Mouse (Mus musculus) megakaryocyte-erythroid progenitor cell, adult 5-6 weeks (primary cell): ENCODE data around the gene BC028528. TPM values are rescaled to one million over a fixed set of nuclear protein-coding genes. Genes with fewer than 3 reads are reported as not detected.

Experiments
- ATAC-seq: replicated peaks from 2 replicates; pipeline ENCODE4 v1.8.0; 2016; ENCODE audit warnings: mild to moderate bottlenecking, inconsistent platforms; ENCODE audit not compliant: severe bottlenecking, poor library complexity, low FRiP score, low TSS enrichment
- total RNA-seq, 2 experiments: library from RNA; stranded (forward) in 1 of 2; stranded (reverse) in 1 of 2; fragments of 200-1000, 215-1000 nt in 1 of 2; fragments of >200 nt in 1 of 2; fragmentation: Nextera tagmentation in 1 of 2; gene quantifications; 2 replicates each; pipeline ENCODE4 v1.2.3; 2014 to 2017

The BC028528 gene
- total RNA-seq, 2 experiments from 2014 or later: 2.1 to 2.3 TPM

- no peak for ATAC-seq
Observed at GRCm38 (mm10) chr3:95850611-95851010, 41.2 kb downstream of the BC028528 start.

GRCm38 (mm10) chr3:95842503-95843214 is 49.1 kb downstream of the BC028528 start:
- no peak for ATAC-seq

- ATAC-seq: peak; percentile 59
Observed at GRCm38 (mm10) chr3:95839250-95839649, 52.6 kb downstream of the BC028528 start.

Other genes with a start within 250 kb of the BC028528 start
- gene Mcl1, start 233.2 kb downstream of the BC028528 start, total RNA-seq (2014; fragmentation: Nextera tagmentation): 76.0 and 78.6 TPM in 2 replicates
- 107 and 132 TPM in 2 replicates for gene Mcl1, start 233.2 kb downstream of the BC028528 start, total RNA-seq (2017)
- gene Adamtsl4, start 204.1 kb downstream of the BC028528 start, total RNA-seq (2014; fragmentation: Nextera tagmentation): 0.20 TPM in 1 of 2 replicates, not detected in the other
- gene Adamtsl4, start 204.1 kb downstream of the BC028528 start, total RNA-seq (2017): not detected in 2 replicates
- 8.2 and 17.2 TPM in 2 replicates for gene Ecm1, start 152.4 kb downstream of the BC028528 start, total RNA-seq (2014; fragmentation: Nextera tagmentation)
- not detected in 2 replicates for gene Ecm1, start 152.4 kb downstream of the BC028528 start, total RNA-seq (2017)
- gene Tars2, start 131.8 kb downstream of the BC028528 start, total RNA-seq (2014; fragmentation: Nextera tagmentation): 88.1 and 103 TPM in 2 replicates
- gene Tars2, start 131.8 kb downstream of the BC028528 start, total RNA-seq (2017): 58.0 and 75.5 TPM in 2 replicates
- 62.4 and 68.5 TPM in 2 replicates for gene Rprd2, start 73.1 kb downstream of the BC028528 start, total RNA-seq (2014; fragmentation: Nextera tagmentation)
- gene Rprd2, start 73.1 kb downstream of the BC028528 start, total RNA-seq (2017): 17.5 and 21.3 TPM in 2 replicates
- 72.1 and 90.7 TPM in 2 replicates for gene Prpf3, start 36.1 kb downstream of the BC028528 start, total RNA-seq (2014; fragmentation: Nextera tagmentation)
- 66.7 and 100.0 TPM in 2 replicates for gene Prpf3, start 36.1 kb downstream of the BC028528 start, total RNA-seq (2017)
- 204 and 223 TPM in 2 replicates for gene Mrps21, start 20.5 kb downstream of the BC028528 start, total RNA-seq (2014; fragmentation: Nextera tagmentation)
- gene Mrps21, start 20.5 kb downstream of the BC028528 start, total RNA-seq (2017): 318 and 398 TPM in 2 replicates
- gene Ciart, start 9.8 kb downstream of the BC028528 start, total RNA-seq (2014; fragmentation: Nextera tagmentation): 0.69 and 3.3 TPM in 2 replicates
- 0.66 and 2.8 TPM in 2 replicates for gene Ciart, start 9.8 kb downstream of the BC028528 start, total RNA-seq (2017)
- gene Aph1a, start 2.0 kb upstream of the BC028528 start, total RNA-seq (2014; fragmentation: Nextera tagmentation): 35.7 and 42.8 TPM in 2 replicates
- 16.2 and 21.1 TPM in 2 replicates for gene Aph1a, start 2.0 kb upstream of the BC028528 start, total RNA-seq (2017)
- not detected in 2 replicates for gene Car14, start 12.7 kb upstream of the BC028528 start, total RNA-seq (2014; fragmentation: Nextera tagmentation)
- gene Car14, start 12.7 kb upstream of the BC028528 start, total RNA-seq (2017): not detected in 2 replicates
- gene Anp32e, start 37.2 kb upstream of the BC028528 start, total RNA-seq (2014; fragmentation: Nextera tagmentation): 136 and 186 TPM in 2 replicates
- gene Anp32e, start 37.2 kb upstream of the BC028528 start, total RNA-seq (2017): 505 and 626 TPM in 2 replicates
- 0.61 and 5.4 TPM in 2 replicates for gene Plekho1, start 104.0 kb upstream of the BC028528 start, total RNA-seq (2014; fragmentation: Nextera tagmentation)
- 5.9 and 10.5 TPM in 2 replicates for gene Plekho1, start 104.0 kb upstream of the BC028528 start, total RNA-seq (2017)
- 29.7 and 38.8 TPM in 2 replicates for gene Vps45, start 166.5 kb upstream of the BC028528 start, total RNA-seq (2014; fragmentation: Nextera tagmentation)
- 13.4 and 16.6 TPM in 2 replicates for gene Vps45, start 166.5 kb upstream of the BC028528 start, total RNA-seq (2017)
- gene Otud7b, start 212.5 kb upstream of the BC028528 start, total RNA-seq (2014; fragmentation: Nextera tagmentation): 9.7 and 12.3 TPM in 2 replicates
- gene Otud7b, start 212.5 kb upstream of the BC028528 start, total RNA-seq (2017): 11.7 and 15.5 TPM in 2 replicates